Mouse (Mus musculus): ENCODE measurements at regions not wholly inside any gene's neighbourhood (a gene's known extent, or its start where the extent isn't known, plus 50 kb on each side); places are given as distances from the start of the nearest gene placed in this dataset.
A peak's percentile ranks its signal among the peaks of the same experiment; 100 is the strongest.

GRCm38 (mm10) chr14:72844753-72845369, 135.1 kb upstream of the Fndc3a start:
- peak; percentile 76 for ATAC-seq
- no peak overlapping the region for H3K4me2 ChIP-seq (ENCODE audit: low read length)
- no peaks in the 10 kb centered on the region for H3K36me3 ChIP-seq (ENCODE audit: control insufficient read depth, insufficient read depth, low read length)
- no peak overlapping the region for H3K9ac ChIP-seq (ENCODE audit: low read depth, low read length)
- H3K27me3 ChIP-seq (ENCODE audit: control insufficient read depth, insufficient read depth, low read depth, low read length) = no peaks in the 10 kb centered on the region
- H3K9me3 ChIP-seq (replicated peaks; ENCODE audit: control insufficient read depth, low read length, poor library complexity, severe bottlenecking) = no peaks in the 10 kb centered on the region
- peak overlapping the region; percentile 29 for H3K27ac ChIP-seq (ENCODE audit: low read length)
- no peak overlapping the region for H3K4me3 ChIP-seq (ENCODE audit: low read depth, low read length)
- peaks cover 19% of the 10 kb centered on the region for H3K4me1 ChIP-seq (ENCODE audit: control insufficient read depth, insufficient read depth, low read length)
- WGBS = 35% methylated on average over 5 of the region's 5 CpGs

- no peak for ATAC-seq
- no peaks in the 10 kb centered on the region for H3K36me3 ChIP-seq (ENCODE audit: control insufficient read depth, insufficient read depth, low read length)
- no peaks in the 10 kb centered on the region for H3K27me3 ChIP-seq (ENCODE audit: control insufficient read depth, insufficient read depth, low read depth, low read length)
- H3K4me3 ChIP-seq (ENCODE audit: low read depth, low read length) = no peak overlapping the region
- H3K9me3 ChIP-seq (replicated peaks; ENCODE audit: control insufficient read depth, low read length, poor library complexity, severe bottlenecking) = no peaks in the 10 kb centered on the region
- no peak overlapping the region for H3K4me2 ChIP-seq (ENCODE audit: low read length)
- no peak overlapping the region for H3K27ac ChIP-seq (ENCODE audit: low read length)
- no peak overlapping the region for H3K9ac ChIP-seq (ENCODE audit: low read depth, low read length)
- WGBS = 27% methylated on average over 1 of the region's 1 CpGs
- peaks cover 19% of the 10 kb centered on the region for H3K4me1 ChIP-seq (ENCODE audit: control insufficient read depth, insufficient read depth, low read length)
Measured at GRCm38 (mm10) chr14:72841753-72842152, 131.9 kb upstream of the Fndc3a start.

GRCm38 (mm10) chr14:72835158-72835557, 125.4 kb upstream of the Fndc3a start:
- H3K4me1 ChIP-seq (ENCODE audit: control insufficient read depth, insufficient read depth, low read length) = no peaks in the 10 kb centered on the region
- H3K27ac ChIP-seq (ENCODE audit: low read length) = no peak overlapping the region
- no peak overlapping the region for H3K4me3 ChIP-seq (ENCODE audit: low read depth, low read length)
- H3K9ac ChIP-seq (ENCODE audit: low read depth, low read length) = no peak overlapping the region
- ATAC-seq = no peak
- H3K4me2 ChIP-seq (ENCODE audit: low read length) = no peak overlapping the region
- 90% methylated on average over 4 of the region's 4 CpGs for WGBS
- no peaks in the 10 kb centered on the region for H3K27me3 ChIP-seq (ENCODE audit: control insufficient read depth, insufficient read depth, low read depth, low read length)
- H3K9me3 ChIP-seq (replicated peaks; ENCODE audit: control insufficient read depth, low read length, poor library complexity, severe bottlenecking) = no peaks in the 10 kb centered on the region
- no peaks in the 10 kb centered on the region for H3K36me3 ChIP-seq (ENCODE audit: control insufficient read depth, insufficient read depth, low read length)

GRCm38 (mm10) chr14:72829261-72829660, 119.5 kb upstream of the Fndc3a start:
- no peak overlapping the region for H3K4me3 ChIP-seq (ENCODE audit: low read depth, low read length)
- H3K27me3 ChIP-seq (ENCODE audit: control insufficient read depth, insufficient read depth, low read depth, low read length) = no peaks in the 10 kb centered on the region
- H3K9ac ChIP-seq (ENCODE audit: low read depth, low read length) = no peak overlapping the region
- 48% methylated on average over 5 of the region's 5 CpGs for WGBS
- H3K4me1 ChIP-seq (ENCODE audit: control insufficient read depth, insufficient read depth, low read length) = no peaks in the 10 kb centered on the region
- no peaks in the 10 kb centered on the region for H3K9me3 ChIP-seq (replicated peaks; ENCODE audit: control insufficient read depth, low read length, poor library complexity, severe bottlenecking)
- no peak for ATAC-seq
- no peak overlapping the region for H3K27ac ChIP-seq (ENCODE audit: low read length)
- H3K4me2 ChIP-seq (ENCODE audit: low read length) = no peak overlapping the region
- no peaks in the 10 kb centered on the region for H3K36me3 ChIP-seq (ENCODE audit: control insufficient read depth, insufficient read depth, low read length)

- H3K4me1 ChIP-seq (ENCODE audit: control insufficient read depth, insufficient read depth, low read length) = no peaks in the 10 kb centered on the region
- WGBS = 74% methylated on average over 4 of the region's 4 CpGs
- no peaks in the 10 kb centered on the region for H3K36me3 ChIP-seq (ENCODE audit: control insufficient read depth, insufficient read depth, low read length)
- no peak overlapping the region for H3K9ac ChIP-seq (ENCODE audit: low read depth, low read length)
- no peak overlapping the region for H3K27ac ChIP-seq (ENCODE audit: low read length)
- no peaks in the 10 kb centered on the region for H3K9me3 ChIP-seq (replicated peaks; ENCODE audit: control insufficient read depth, low read length, poor library complexity, severe bottlenecking)
- no peak overlapping the region for H3K4me2 ChIP-seq (ENCODE audit: low read length)
- no peak for ATAC-seq
- no peaks in the 10 kb centered on the region for H3K27me3 ChIP-seq (ENCODE audit: control insufficient read depth, insufficient read depth, low read depth, low read length)
- no peak overlapping the region for H3K4me3 ChIP-seq (ENCODE audit: low read depth, low read length)
Measured at GRCm38 (mm10) chr14:72825549-72825948, 115.7 kb upstream of the Fndc3a start.

GRCm38 (mm10) chr14:72822231-72822615, 112.4 kb upstream of the Fndc3a start:
- Histone ChIP-seq H3K27me3 (ENCODE audit: control insufficient read depth, insufficient read depth, low read depth, low read length) (no peaks in the 10 kb centered on the region), H3K9ac (ENCODE audit: low read depth, low read length) (no peak overlapping the region), H3K27ac (ENCODE audit: low read length) (no peak overlapping the region), H3K9me3 (replicated peaks; ENCODE audit: control insufficient read depth, low read length, poor library complexity, severe bottlenecking) (no peaks in the 10 kb centered on the region), H3K4me1 (ENCODE audit: control insufficient read depth, insufficient read depth, low read length) (peaks cover 5% of the 10 kb centered on the region), H3K36me3 (ENCODE audit: control insufficient read depth, insufficient read depth, low read length) (no peaks in the 10 kb centered on the region), H3K4me2 (ENCODE audit: low read length) (no peak overlapping the region), H3K4me3 (ENCODE audit: low read depth, low read length) (no peak overlapping the region)
- no peak for ATAC-seq
- 63% methylated on average over 3 of the region's 3 CpGs for WGBS

GRCm38 (mm10) chr14:72821517-72822230, 111.9 kb upstream of the Fndc3a start:
- H3K4me2 ChIP-seq (ENCODE audit: low read length) = no peak overlapping the region
- H3K27ac ChIP-seq (ENCODE audit: low read length) = no peak overlapping the region
- H3K9ac ChIP-seq (ENCODE audit: low read depth, low read length) = no peak overlapping the region
- no peaks in the 10 kb centered on the region for H3K36me3 ChIP-seq (ENCODE audit: control insufficient read depth, insufficient read depth, low read length)
- no peak overlapping the region for H3K4me3 ChIP-seq (ENCODE audit: low read depth, low read length)
- no peaks in the 10 kb centered on the region for H3K9me3 ChIP-seq (replicated peaks; ENCODE audit: control insufficient read depth, low read length, poor library complexity, severe bottlenecking)
- no peaks in the 10 kb centered on the region for H3K27me3 ChIP-seq (ENCODE audit: control insufficient read depth, insufficient read depth, low read depth, low read length)
- 79% methylated on average over 13 of the region's 13 CpGs for WGBS
- H3K4me1 ChIP-seq (ENCODE audit: control insufficient read depth, insufficient read depth, low read length) = peaks cover 11% of the 10 kb centered on the region
- ATAC-seq = no peak

GRCm38 (mm10) chr14:72819037-72819436, 109.2 kb upstream of the Fndc3a start:
- Histone ChIP-seq H3K27ac (ENCODE audit: low read length) (no peak overlapping the region), H3K9ac (ENCODE audit: low read depth, low read length) (no peak overlapping the region), H3K9me3 (replicated peaks; ENCODE audit: control insufficient read depth, low read length, poor library complexity, severe bottlenecking) (no peaks in the 10 kb centered on the region), H3K27me3 (ENCODE audit: control insufficient read depth, insufficient read depth, low read depth, low read length) (no peaks in the 10 kb centered on the region), H3K4me2 (ENCODE audit: low read length) (no peak overlapping the region), H3K36me3 (ENCODE audit: control insufficient read depth, insufficient read depth, low read length) (no peaks in the 10 kb centered on the region), H3K4me3 (ENCODE audit: low read depth, low read length) (no peak overlapping the region), H3K4me1 (ENCODE audit: control insufficient read depth, insufficient read depth, low read length) (peaks cover 14% of the 10 kb centered on the region)
- 91% methylated on average over 4 of the region's 4 CpGs for WGBS
- no peak for ATAC-seq

GRCm38 (mm10) chr14:72817764-72818163, 108.0 kb upstream of the Fndc3a start:
- Histone ChIP-seq H3K36me3 (ENCODE audit: control insufficient read depth, insufficient read depth, low read length) (no peaks in the 10 kb centered on the region), H3K4me1 (ENCODE audit: control insufficient read depth, insufficient read depth, low read length) (peaks cover 14% of the 10 kb centered on the region), H3K4me2 (ENCODE audit: low read length) (no peak overlapping the region), H3K9ac (ENCODE audit: low read depth, low read length) (no peak overlapping the region), H3K27ac (ENCODE audit: low read length) (peak overlapping the region; percentile 79; the same call in 1 of the 2 replicates), H3K27me3 (ENCODE audit: control insufficient read depth, insufficient read depth, low read depth, low read length) (no peaks in the 10 kb centered on the region), H3K9me3 (replicated peaks; ENCODE audit: control insufficient read depth, low read length, poor library complexity, severe bottlenecking) (no peaks in the 10 kb centered on the region), H3K4me3 (ENCODE audit: low read depth, low read length) (no peak overlapping the region)
- WGBS = 78% methylated on average over 5 of the region's 5 CpGs
- 0 out of 2 replicates have a peak, but pooled peaks have one; percentile 8 for ATAC-seq
